Mouse (Mus musculus): Measurements from ENCODE around the gene Thap8.

The Thap8 gene

DNA sequence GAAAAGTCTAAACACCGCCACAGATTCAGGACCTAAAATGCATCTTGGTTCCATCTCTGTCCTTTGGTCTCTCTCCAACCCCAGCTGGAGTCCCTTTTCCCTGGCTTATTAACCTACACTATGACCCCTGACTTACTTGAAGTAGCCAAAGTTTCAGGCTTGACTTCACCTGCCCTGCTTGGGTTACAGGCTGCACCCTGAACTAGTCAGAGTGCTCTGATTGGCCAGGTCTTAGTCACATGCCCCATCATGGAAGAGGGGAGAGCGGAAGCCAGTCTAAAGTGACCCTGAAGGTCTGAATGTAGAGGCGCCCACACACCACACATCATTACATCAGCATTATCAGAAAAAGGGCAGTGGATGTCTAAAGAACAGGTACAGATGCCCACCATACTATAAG is 38.2 kb downstream of the Thap8 start:
- DNase-seq (ENCODE audit: low read depth), result no peak

DNA sequence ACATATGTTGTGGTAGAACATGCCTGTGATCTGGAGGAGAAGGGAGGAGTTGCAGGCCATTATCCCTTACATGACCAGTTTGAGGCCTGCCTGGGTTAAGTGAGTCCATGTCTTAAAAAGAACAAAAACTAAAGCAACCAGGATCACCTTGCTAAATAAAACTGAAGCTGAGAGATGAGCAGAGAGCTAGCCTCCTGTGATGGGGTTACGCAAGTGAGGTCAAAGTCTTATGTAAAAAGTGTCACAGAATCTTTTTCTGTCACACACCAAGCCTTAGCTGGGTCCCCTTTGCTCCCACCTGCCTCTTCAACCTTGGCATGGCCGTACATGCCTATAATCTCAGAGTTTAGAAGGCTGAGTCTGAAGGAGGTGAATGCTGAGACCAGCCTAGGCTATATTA is 41.1 kb downstream of the Thap8 start:
- no peak for DNase-seq (ENCODE audit: low read depth)

DNA sequence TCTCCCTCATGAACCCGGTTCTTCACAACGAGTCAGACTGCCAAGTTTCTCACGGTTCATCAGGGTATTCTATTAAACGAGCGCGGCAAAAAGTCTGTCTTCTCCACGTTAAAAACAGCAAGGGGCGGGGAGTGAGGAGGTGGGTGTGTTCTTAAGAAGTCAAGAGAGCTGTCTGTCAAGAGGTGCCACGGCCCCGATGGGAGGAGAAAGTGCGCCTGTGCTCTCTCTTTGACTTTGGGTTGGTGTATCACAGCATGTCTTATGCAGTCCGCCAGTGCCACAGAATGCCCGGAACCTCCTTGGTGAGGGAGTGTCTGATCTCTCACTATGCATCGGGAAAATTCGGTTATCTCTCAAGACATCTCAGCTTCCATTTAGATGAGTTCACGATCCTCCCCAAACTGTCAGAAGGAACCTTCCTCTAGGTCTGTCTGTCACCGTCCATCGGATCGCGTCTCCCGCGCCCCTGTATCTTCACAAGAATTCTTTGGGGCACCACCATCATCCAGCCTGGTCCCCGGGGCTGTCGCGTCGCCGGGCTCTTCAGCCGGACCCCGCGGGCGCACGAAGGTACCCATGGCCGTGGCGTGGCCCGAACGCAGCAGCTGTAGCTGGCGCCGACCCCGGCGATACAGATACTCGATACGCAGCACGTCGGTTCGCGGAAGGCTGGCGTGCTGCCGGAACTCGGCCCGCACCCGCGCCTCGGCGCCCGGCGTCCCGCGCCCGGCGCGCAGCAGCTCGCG is 41.8 kb downstream of the Thap8 start, which contains the start of gene E130208F15Rik:
Gene E130208F15Rik (plus strand): TSS at position 202 of the 746 bp plus-strand sequence.
- DNase-seq (ENCODE audit: low read depth), result peak; percentile 80

DNA sequence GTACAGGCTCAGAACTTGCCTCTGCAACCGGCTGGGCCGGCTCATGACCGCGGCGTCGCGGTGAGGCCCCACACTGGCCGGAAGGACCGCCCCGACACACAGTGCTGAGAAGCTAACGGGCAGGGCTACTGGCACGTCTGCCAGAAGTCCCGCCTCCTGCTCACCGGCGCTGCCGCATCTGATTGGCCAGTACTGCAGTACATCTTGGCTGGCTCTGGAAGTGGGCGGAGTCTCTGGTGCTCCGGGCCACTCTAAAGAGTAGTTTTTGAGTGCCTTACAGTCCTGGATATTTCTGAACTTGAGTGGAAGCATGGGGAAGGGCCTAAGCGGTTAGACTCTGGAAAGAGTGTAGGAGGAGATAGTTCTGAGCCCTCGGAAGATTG is 42.4 kb downstream of the Thap8 start:
- DNase-seq (ENCODE audit: low read depth), result peak; percentile 87

DNA sequence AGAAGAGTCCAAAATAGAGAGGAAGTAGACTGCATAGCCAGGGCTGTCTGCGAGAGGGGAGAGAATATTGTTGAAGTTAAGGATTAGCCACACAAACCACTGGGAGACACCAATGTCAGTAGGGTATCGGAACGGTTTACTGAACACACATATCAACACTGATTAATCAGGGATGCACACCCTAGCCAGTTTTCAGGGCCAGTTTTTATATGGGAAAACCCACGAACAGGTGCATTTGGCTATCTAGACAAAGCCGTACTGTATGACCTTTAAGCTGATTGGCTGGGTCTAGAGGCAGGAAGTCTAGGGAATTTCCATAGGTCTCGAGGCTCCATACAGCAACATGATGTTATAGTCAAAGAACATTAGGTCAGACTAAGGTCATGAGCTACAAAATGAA is 43.0 kb downstream of the Thap8 start:
- no peak for DNase-seq (ENCODE audit: low read depth)

DNA sequence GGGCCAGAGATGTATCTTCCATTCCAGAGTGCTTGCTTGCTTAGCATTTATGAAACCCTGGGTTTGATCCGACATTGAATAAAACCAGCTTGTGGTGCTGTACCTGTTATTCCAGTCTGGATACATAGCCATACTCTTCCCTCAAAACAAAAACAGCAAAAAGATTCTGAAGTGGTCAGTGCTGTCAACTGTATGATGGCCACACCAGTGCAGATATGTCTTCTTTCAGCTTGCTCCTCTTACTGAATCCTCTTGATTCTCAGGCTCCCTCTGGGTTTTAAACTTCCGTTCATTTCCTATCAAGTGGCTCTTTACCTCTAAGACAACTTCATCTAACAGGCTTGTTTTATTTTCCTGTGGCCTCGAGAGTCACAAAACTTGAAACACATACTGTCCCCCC is 43.9 kb downstream of the Thap8 start, which contains the start of gene Sdhaf1:
Gene Sdhaf1 (minus strand): TSS at position 101 of the 400 bp plus-strand sequence.
- DNase-seq (ENCODE audit: low read depth), result no peak

DNA sequence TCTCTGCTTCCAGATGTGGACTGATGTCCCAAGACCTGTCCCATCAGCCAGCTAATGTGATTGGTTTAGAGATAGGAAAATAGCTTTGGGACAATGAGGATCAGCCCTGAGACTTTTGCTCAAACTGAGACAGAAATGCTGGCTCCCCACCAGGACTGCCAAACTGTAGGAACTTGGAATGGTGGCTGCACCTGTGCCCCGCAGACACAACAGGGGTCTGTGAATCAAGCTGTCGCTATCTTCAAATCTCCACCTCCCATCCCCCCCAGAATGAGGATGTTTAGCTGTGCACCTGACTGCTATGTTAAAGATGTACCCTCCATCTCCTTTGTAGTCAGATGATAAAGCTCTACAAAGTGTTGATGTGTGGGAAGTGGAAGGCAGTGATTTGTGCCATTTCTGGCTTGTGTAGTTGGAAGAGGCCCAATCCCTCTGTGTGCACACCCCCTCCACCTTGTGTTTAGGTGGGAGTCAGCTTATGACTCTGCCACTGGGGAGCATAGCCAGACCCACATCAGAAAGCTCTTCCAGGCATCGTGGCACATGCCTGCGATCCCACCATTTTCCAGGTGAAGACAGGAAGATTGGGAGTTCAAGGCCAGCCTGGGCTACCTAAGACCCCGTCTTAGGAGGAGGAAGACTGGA is 44.5 kb downstream of the Thap8 start:
- DNase-seq (ENCODE audit: low read depth), result no peak

DNA sequence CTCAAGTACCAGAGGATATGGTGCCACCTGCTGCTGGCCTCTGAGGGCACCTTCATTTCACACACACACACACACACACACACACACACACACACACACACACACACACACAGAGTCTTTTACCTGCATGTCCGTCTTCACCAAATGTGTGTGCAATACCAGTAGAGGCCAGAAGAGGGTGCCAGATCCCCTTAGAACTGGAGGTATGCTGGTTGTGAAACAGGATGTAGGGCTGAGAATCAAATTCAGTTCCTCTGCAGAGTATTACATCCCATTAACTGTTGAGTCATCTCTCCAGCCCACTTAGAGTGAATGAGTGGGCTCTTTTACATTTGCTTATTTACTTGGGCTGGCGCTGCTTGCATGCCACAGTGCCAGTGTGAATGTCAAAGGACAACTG is 45.5 kb downstream of the Thap8 start:
- peak; percentile 83 for DNase-seq (ENCODE audit: low read depth)

DNA sequence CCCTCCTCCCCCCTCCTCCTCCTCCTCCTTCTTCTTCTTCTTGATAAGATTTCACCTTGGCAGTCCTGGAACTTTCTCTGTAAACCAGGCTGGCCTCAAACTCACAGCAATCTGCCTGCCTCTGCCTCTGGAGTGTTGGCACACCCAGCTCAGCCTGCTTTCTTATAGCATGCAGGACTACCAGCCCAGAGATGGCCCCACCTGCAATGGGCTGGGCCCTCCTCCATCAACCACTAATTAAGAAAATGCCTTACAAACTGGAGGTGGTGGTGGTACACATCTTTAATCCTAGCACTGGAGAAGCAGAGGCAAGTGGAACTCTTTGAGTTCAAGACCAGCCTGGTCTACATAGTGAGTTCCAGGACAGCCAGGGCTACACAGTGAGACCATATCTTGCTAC is 46.5 kb downstream of the Thap8 start:
- no peak for DNase-seq (ENCODE audit: low read depth)

DNA sequence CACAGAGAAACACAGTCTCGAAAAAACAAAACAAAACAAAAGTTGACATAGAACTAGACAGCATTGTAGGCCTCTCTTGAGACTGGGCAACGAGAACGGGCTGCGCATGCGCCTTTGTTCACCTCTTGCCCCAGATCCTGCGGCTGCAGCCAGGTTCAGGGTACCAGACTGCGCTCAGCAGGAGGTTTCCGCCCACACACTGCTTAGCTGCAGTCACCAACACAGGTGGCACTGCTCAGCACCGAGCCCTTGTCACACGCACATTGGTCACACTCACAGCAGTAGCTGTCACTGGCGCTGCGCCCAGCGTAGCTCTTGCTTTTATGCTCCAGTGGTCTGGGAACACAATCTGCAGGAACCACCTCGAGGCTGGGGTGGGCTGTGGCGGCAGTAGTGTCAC is 47.2 kb downstream of the Thap8 start:
- no peak for DNase-seq (ENCODE audit: low read depth)

DNA sequence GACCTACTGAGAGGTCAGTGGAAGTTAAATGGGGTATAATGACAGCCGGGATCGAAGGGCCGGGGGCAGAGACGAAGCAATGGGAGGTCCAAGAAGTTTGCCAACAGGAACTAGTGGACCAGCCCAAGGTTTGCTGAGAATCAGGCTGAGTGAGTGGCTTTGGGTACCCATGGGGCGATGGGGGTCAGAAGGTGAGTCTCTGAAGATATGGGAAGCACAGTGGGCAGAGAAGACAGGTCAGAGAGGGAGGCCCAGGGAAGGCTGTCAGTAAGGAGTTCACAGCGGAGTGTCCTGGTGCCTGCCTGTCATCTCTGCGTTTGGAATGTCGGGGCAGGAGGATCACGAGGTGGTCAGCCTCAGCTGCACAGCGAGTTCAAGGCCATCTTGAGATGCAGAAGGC is 48.5 kb downstream of the Thap8 start:
- DNase-seq (ENCODE audit: low read depth), result no peak

DNA sequence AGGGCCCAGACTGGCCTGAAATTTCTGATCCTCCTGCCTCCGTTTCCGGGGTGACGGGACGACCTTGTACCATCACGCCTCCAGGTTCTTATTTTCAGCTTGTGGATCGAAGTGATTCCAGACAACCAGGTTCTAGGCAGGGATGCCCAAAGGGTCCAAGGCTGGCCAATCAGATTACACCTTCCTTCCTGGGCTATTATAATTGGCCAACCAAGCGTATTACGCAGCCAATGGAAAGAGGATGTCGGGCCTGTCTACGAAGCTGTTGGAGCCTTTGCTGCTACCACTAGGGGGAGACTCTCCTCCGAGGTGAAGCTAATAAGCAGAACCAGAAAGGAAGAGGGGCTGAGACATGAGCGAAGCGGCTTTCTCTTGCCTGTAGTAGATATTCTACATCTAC is 52.0 kb downstream of the Thap8 start:
- DNase-seq (ENCODE audit: low read depth), result peak; percentile 80

DNA sequence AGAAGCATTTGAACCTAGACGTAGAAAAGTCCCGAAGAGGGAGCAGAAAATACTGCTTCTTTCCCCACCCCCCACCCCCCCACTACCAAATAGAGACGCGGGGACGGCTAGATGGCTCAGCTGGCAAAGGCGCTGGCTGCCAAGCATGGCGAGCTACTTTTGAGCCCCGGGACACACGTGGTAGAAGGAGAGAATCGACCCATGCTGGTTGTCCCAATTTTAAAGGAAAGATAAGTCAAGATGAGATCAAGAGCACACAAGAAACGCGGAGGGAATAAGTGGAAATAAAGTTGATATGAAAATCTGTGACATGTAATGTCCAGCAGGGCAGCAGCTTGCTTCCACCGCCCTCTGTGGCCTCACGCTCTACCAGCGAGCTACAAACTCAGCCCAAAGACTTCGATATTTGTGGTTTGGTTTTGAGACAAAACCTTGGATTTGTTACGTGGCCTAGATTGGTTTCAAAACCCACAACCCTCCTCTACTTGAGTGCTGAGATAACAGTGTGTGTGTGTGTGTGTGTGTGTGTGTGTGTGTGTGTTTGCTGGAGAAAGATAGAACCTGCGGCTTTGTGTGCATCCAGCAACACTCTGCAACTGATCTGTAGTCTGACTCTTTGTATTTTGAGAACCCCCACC is 52.8 kb downstream of the Thap8 start:
- DNase-seq (ENCODE audit: low read depth), result no peak

DNA sequence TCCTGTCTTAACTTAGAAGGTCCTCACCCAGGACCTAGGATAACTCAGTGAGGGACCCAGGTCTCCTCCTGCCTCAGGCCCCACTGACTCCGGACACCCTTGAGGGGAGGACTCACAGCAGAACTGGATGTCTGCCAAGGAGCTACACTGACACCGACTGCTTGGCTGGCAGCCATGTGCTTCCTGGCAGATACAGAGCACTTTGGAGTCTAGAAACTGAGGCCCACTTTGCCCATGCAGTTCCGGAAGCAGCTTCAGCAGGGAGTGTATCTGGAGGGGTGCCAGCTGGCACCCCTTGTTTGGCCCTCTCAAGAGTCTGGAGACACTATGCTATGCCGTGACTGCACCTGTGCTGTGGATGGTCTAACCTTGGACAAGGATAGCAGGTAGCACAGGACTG is 53.5 kb downstream of the Thap8 start:
- DNase-seq (ENCODE audit: low read depth), result no peak

DNA sequence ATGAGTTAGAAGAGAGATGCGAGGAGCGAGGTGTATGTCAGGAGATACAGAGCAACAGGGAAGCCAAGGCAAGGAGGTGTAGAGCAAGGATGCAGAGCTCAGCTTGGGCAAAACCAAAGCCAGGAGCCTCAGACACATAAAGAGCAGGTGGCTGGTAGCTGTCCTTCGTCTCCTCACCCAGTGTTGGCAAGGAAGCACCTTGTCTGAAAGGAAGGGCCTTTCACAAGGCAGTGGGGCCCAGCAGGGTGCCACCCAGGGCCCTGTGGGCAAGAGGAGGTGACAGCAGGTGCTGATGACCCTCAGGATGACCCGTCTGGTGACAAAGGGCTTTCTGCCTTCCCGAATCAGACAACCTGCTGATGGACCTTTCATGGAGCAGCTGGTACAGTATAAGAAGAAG is 54.7 kb downstream of the Thap8 start:
- no peak for DNase-seq (ENCODE audit: low read depth)

DNA sequence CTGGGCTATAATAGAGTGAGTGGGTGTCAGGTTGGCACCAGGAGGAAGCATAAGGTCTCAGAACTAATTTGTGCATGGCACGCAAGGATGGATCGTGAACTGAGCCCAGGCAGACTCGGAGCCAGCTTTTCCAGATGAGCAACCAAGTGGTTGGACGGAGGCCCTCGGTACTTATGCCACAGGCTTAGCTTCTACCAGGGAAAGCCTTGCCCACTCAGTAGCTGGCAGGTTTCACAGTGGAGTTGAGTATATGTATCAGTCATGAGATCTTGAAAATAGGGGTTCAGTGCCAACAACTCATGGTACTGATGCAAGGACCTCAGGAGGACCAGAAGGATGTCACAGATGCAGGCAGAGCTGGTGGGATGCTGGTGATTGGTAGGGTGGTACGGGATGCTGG is 55.8 kb downstream of the Thap8 start:
- DNase-seq (ENCODE audit: low read depth), result no peak

DNA sequence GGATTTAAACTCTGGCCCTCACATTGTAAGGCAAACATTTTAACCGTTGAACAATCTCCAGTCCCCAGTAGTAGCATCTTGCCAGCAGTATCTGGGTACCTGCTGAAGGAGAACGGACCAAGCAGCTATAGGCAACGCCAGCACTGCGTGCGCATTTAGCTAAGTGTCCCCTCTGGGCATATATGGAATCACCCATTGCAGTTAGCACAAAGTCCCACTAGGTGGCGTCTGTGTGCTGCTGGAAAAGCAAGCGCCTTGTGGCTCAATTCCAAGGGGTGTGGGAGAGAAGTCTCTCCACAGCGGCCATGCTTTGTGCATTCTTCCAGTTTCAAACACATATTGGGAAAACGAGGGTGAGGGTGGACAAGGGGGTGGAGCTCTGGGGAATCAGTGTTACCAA is 56.5 kb downstream of the Thap8 start:
- peak; percentile 78 for DNase-seq (ENCODE audit: low read depth)

DNA sequence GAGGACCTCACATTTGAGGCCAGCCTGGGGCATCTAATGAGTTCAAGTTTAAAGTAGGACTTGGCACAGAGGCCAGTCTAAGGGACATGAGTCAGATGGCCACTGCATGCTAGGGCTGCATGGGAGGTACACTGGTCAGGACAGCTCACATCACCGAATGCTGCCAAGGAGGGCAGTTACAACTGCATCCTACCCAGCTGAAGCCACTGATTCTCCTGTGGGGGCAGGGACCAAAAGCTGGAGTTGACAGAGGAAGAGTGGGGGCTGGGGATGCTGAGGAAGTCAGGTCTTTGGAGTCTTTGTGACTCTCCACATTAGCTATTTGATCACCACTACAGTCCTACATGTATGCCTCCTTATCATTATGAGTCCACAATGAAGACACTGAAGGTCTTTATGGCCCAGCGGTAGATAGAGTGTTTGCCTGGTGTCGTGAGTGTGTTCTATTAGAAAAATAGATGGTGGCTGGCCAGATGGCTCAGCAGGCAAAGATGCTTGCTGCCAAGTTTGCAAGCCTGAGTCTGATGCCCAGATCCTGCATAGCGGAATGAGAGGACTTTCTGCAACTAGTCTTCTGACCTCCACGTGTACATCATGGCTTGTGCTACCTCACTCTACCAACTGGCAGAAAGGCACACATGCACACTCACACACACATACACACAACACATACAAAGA is 59.7 kb downstream of the Thap8 start:
- no peak for DNase-seq (ENCODE audit: low read depth)
